Mouse (Mus musculus) erythroblast, embryonic 14.5 days (primary cell): ENCODE measurements around the gene Mthfr. TPM values are rescaled to one million over a fixed set of nuclear protein-coding genes. Genes with fewer than 3 reads are reported as not detected.
A peak's percentile ranks its signal among the peaks of the same experiment; 100 is the strongest.

Experiments used
- H3K27me3 ChIP-seq: 2 replicates; pipeline ENCODE4 v1.6.1; 2012; ENCODE audit warnings: inconsistent platforms; ENCODE audit not compliant: control insufficient read depth
- H3K36me3 ChIP-seq: 2 replicates; pipeline ENCODE4 v1.6.1; 2012; ENCODE audit warnings: mild to moderate bottlenecking, inconsistent platforms; ENCODE audit not compliant: control insufficient read depth
- H3K4me1 ChIP-seq: 2 replicates; pipeline ENCODE4 v1.6.1; 2012; ENCODE audit warnings: inconsistent platforms; ENCODE audit not compliant: control insufficient read depth
- H3K4me3 ChIP-seq: replicated peaks from 2 replicates; pipeline ENCODE3; 2012; ENCODE audit warnings: moderate library complexity, mild to moderate bottlenecking, inconsistent platforms
- H3K9me3 ChIP-seq: 2 replicates; pipeline ENCODE4 v1.6.1; 2012; ENCODE audit warnings: low read length, inconsistent platforms, mixed read lengths; ENCODE audit not compliant: control insufficient read depth
- GATA1 ChIP-seq: IDR thresholded peaks from 2 replicates; pipeline ENCODE4 v1.6.1; 2012; ENCODE audit warnings: low read length, inconsistent platforms, mixed read lengths
- TAL1 ChIP-seq: IDR thresholded peaks from 3 replicates; pipeline ENCODE4 v1.6.1; 2012; ENCODE audit warnings: low read length, inconsistent platforms, mixed read lengths
- polyA plus RNA-seq: library from polyadenylated mRNA; stranded (reverse); fragments of >175 nt; gene quantifications from 2 replicates; pipeline ENCODE4 v1.2.3, GENCODE M21; 2012

Mthfr gene
- polyA plus RNA-seq, 1 experiment, result 2.8 TPM

GRCm38 (mm10) chr4:148075259-148075658 is 36.4 kb downstream of the Mthfr start:
- peaks cover 4% of the 10 kb centered on the region for H3K27me3 ChIP-seq
- H3K4me3 ChIP-seq, result peak overlapping the region; percentile 60
- TF ChIP-seq TAL1 (no peak), GATA1 (no peak)
- H3K9me3 ChIP-seq, result no peaks in the 10 kb centered on the region
- H3K36me3 ChIP-seq, result peaks cover 4% of the 10 kb centered on the region
- H3K4me1 ChIP-seq, result peaks cover 16% of the 10 kb centered on the region

- no peaks in the 10 kb centered on the region for H3K9me3 ChIP-seq
- H3K36me3 ChIP-seq, result peaks cover 7% of the 10 kb centered on the region
- no peak overlapping the region for H3K4me3 ChIP-seq
- TF ChIP-seq TAL1 (no peak), GATA1 (no peak)
- H3K4me1 ChIP-seq, result peaks cover 16% of the 10 kb centered on the region
- peaks cover 4% of the 10 kb centered on the region for H3K27me3 ChIP-seq
Measured at GRCm38 (mm10) chr4:148075881-148076280, 37.0 kb downstream of the Mthfr start.

DNA sequence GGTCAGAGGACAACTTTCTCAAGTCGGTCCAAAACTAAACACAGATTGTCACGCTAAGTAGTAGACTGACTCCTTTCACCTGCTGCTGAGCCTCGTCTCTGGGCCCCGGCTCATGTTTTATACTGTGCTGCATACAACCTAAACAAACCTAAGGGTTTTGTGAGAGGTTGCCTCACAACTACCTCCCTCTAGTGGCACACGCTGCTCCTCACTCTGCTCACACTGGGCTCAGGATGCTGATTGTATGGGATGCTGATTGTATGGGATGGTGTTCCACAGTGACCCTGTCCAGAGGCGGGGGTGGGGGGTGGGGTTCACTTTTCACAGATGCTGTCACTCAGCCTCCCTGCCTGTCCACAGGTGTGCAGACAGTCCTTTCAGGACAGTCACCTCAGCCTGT is 40.3 kb downstream of the Mthfr start:
- H3K4me1 ChIP-seq, result peaks cover 34% of the 10 kb centered on the region
- TF ChIP-seq TAL1 (no peak), GATA1 (no peak)

DNA sequence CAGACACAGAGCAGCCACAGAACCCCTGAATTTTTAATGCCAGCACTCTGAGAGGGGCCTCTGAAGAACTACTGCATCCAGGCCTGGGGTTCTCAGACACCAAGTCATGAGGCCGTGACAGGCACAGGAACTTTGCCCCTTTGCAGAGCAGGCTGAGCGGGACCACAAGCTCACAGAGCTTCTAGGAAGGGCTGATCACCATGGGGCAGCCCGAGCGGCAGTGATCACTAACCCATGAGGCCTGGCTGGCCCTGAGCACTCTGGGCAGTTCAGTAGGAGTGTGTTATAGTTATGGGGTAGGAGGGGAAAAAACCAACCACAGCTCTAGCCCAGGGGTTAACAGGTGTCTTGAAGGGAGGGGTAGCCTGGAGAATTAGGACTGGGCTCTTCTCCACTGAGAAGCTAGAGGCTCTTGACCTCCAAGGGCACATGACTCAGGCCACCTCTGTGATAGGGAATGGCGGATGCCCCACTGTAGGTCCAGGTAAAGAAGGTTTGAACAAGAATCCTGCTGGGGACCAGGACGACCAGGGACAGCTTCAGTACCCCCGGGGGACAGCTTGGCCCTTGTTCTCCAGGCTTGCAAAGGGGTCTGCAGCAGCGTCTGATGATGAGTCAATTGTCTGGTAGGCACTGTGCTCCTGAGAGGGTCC is 41.2 kb downstream of the Mthfr start:
- H3K27me3 ChIP-seq, result peaks cover under 1% of the 10 kb centered on the region; the same call in 1 of the 2 replicates
- H3K4me1 ChIP-seq, result peaks cover 32% of the 10 kb centered on the region
- H3K4me3 ChIP-seq, result no peak overlapping the region
- no peaks in the 10 kb centered on the region for H3K9me3 ChIP-seq
- H3K36me3 ChIP-seq, result peaks cover 11% of the 10 kb centered on the region
- TF ChIP-seq TAL1, result no peak
- no peak for TF ChIP-seq GATA1

More for the DNA sequence above, 40.3 kb downstream of the Mthfr start:
- Histone ChIP-seq H3K4me3 (no peak overlapping the region), H3K27me3 (peaks cover 4% of the 10 kb centered on the region), H3K36me3 (peaks cover 11% of the 10 kb centered on the region), H3K9me3 (no peaks in the 10 kb centered on the region)

- TF ChIP-seq GATA1, result no peak
- no peak for TF ChIP-seq TAL1
- Histone ChIP-seq H3K4me3 (no peak overlapping the region), H3K9me3 (no peaks in the 10 kb centered on the region), H3K27me3 (no peaks in the 10 kb centered on the region), H3K4me1 (peaks cover 29% of the 10 kb centered on the region), H3K36me3 (peaks cover 11% of the 10 kb centered on the region)
Measured at GRCm38 (mm10) chr4:148080597-148080973, 41.7 kb downstream of the Mthfr start.

DNA sequence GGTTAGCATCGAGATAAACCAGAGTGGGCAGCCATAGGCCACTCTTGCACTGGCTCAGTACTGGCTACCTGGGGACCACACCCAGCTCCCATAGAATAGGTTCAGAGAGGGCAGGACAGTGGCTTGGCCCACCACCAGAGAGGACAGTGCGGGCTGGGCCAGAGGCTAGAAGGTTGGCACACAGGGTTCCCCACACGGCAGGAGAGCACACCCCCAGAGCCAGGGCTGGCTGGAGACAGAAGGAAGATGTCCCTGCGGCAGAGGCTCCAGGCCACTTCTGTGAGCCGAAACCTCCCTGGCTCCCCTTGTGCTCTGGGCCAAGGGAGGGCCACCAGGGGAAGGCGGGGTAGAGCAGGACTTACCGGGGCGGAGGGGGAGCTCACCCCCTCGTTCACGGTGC is 42.3 kb downstream of the Mthfr start:
- no peak for TF ChIP-seq TAL1
- TF ChIP-seq GATA1, result no peak
- H3K9me3 ChIP-seq, result no peaks in the 10 kb centered on the region
- no peak overlapping the region for H3K4me3 ChIP-seq
- H3K27me3 ChIP-seq, result no peaks in the 10 kb centered on the region
- peaks cover 11% of the 10 kb centered on the region for H3K36me3 ChIP-seq
- H3K4me1 ChIP-seq, result peaks cover 31% of the 10 kb centered on the region

DNA sequence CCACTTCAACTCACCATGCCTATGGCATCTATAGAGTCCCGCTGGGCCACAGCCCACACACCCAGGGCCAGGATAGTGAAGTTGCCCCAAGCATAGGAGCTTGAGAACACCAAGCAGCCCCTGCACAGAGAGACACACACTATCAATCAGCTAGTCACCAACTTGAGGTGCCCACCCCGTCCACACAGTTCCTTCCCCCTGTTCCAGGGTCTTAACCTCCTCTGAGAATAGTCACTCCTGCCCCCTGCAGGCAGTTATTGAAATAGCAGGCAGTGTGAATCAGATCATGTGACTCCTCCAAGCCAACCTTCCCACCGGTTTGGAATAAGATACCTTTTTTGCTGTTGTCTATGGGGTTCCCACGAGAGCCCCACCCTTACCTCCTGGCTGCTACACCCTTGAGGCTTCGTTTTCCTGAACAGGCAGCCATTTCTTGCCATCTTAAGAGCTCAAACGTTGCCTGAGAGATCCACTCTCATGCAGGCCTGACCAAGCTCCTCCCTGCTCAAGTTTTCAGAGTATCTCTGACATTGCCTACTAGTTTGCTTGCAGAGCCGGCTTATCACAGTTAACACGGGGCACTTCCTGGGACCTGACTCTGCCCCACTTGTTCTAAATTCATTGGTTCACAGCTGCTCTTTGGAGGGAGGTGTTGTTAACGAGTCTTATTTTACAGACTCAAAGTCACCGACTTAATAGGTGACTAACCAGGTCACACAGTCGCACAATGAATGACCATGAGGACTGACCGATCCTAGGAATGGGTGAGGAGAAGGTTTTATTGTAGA is 43.6 kb downstream of the Mthfr start:
- Histone ChIP-seq H3K4me1 (peaks cover 37% of the 10 kb centered on the region), H3K27me3 (no peaks in the 10 kb centered on the region)

GRCm38 (mm10) chr4:148083176-148083899 is 44.5 kb downstream of the Mthfr start:
- Histone ChIP-seq H3K9me3 (no peaks in the 10 kb centered on the region), H3K4me1 (peaks cover 46% of the 10 kb centered on the region), H3K4me3 (no peak overlapping the region), H3K36me3 (peaks cover 11% of the 10 kb centered on the region), H3K27me3 (no peaks in the 10 kb centered on the region)
- TF ChIP-seq GATA1, result no peak
- TF ChIP-seq TAL1, result no peak

More for the DNA sequence above, 43.6 kb downstream of the Mthfr start:
- TF ChIP-seq TAL1, result no peak
- no peak for TF ChIP-seq GATA1
- no peak overlapping the region for H3K4me3 ChIP-seq
- no peaks in the 10 kb centered on the region for H3K9me3 ChIP-seq
- peaks cover 11% of the 10 kb centered on the region for H3K36me3 ChIP-seq

DNA sequence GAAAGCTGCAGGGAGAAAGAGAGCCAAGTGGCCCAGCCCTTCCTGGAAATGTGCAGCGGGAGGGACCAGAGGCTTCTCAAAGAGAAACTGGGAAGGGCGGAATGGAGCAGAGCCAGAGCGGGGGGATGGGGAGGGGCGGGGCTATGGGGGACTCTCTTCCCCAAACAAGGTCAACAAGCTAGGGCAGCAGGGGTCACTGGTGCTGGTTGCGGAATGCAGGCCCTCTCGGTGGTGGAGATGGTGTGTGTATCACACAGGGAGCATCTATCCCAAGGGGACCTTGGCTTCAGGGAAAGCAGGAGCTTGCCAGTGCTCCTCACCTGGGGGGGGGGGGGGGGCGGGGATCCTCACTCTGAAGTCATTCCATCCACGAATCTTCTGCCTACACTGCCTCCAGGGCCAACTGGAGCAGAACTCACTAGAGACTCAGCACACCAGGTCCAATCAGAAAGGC is 45.4 kb downstream of the Mthfr start:
- peaks cover 11% of the 10 kb centered on the region for H3K36me3 ChIP-seq
- peaks cover 47% of the 10 kb centered on the region for H3K4me1 ChIP-seq
- no peaks in the 10 kb centered on the region for H3K27me3 ChIP-seq
- H3K4me3 ChIP-seq, result no peak overlapping the region
- no peak for TF ChIP-seq TAL1
- TF ChIP-seq GATA1, result no peak
- no peaks in the 10 kb centered on the region for H3K9me3 ChIP-seq
